Mouse (Mus musculus) forebrain, embryonic 10.5 days (tissue): ENCODE measurements around the gene Ncaph. TPM values are rescaled to one million over a fixed set of nuclear protein-coding genes. Genes with fewer than 3 reads are reported as not detected.
"Not testable (repeated sequence)": the region's sequence is repeated elsewhere in the genome, so short reads cannot be mapped to it uniquely, and the experiment has no call there.

Experiments used
- DNase-seq: peaks from one replicate; pipeline ENCODE4 v3.0.0-alpha.2; 2017; ENCODE audit warnings: low spot score; ENCODE audit errors: extremely low spot score
- H3K27ac ChIP-seq: fragments of 300-500 bp; sonication (generic); 2 replicates; pipeline ENCODE4 v1.5.1; 2016; ENCODE audit warnings: mild to moderate bottlenecking
- H3K27me3 ChIP-seq: fragments of 300-500 bp; sonication (generic); 2 replicates; pipeline ENCODE4 v1.6.1; 2016; ENCODE audit warnings: mild to moderate bottlenecking; ENCODE audit not compliant: poor library complexity, severe bottlenecking
- H3K36me3 ChIP-seq: fragments of 300-500 bp; sonication (generic); replicated peaks from 2 replicates; pipeline ENCODE4 v1.6.1; 2016; ENCODE audit warnings: mild to moderate bottlenecking, moderate library complexity
- H3K4me1 ChIP-seq: fragments of 300-500 bp; sonication (generic); 2 replicates; pipeline ENCODE4 v1.6.1; 2016
- H3K4me3 ChIP-seq: fragments of 300-500 bp; sonication (generic); 2 replicates; pipeline ENCODE4 v1.5.1; 2016; ENCODE audit warnings: mild to moderate bottlenecking, moderate library complexity
- H3K9me3 ChIP-seq: fragments of 300-500 bp; sonication (generic); 2 replicates; pipeline ENCODE4 v1.6.1; 2016; ENCODE audit warnings: mild to moderate bottlenecking, moderate library complexity
- WGBS: fragments of 180-500 bp; shearing (Covaris S2); methylation state at CpG from one replicate; pipeline ENCODE4 v1.1.7; 2016; 5-methylcytosine and 5-hydroxymethylcytosine counted together
- polyA plus RNA-seq: library from polyadenylated mRNA; unstranded; fragments of >200 nt; fragmentation: Nextera tagmentation; extraction: Ambion mirVana; gene quantifications from 2 replicates; pipeline ENCODE4 v1.2.1, GENCODE M21; 2016

The Ncaph gene
- polyA plus RNA-seq, 1 experiment from 2014 or later, result 124 TPM

DNA sequence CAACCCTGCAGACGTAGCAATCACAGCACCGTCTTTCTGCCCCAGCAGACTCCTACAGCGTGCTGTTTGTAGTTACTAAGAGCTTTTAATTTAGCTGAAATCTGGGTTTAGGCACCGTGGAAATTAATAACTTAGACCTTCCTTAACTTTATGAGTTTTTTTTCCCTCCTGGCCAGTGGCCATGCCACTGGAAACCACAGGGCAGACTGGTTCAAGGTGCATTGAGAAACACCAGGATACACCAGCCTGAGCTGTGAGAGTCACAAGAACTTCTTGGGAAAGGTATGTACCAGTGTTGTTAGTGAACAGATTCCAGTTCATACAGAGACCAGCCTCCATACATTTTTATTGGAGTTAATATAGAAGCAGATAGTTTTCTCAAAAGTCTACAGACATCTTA lies 4.7 kb upstream of the Ncaph start:
- H3K9me3 ChIP-seq, result peaks cover 3% of the 10 kb centered on the region
- H3K36me3 ChIP-seq, result peaks cover 36% of the 10 kb centered on the region
- peaks cover 40% of the 10 kb centered on the region for H3K4me1 ChIP-seq
- no peak overlapping the region for H3K4me3 ChIP-seq
- no peaks in the 10 kb centered on the region for H3K27me3 ChIP-seq
- WGBS, result 92% methylated on average over 4 of the region's 4 CpGs
- H3K27ac ChIP-seq, result no peak overlapping the region
- DNase-seq, result no peak

DNA sequence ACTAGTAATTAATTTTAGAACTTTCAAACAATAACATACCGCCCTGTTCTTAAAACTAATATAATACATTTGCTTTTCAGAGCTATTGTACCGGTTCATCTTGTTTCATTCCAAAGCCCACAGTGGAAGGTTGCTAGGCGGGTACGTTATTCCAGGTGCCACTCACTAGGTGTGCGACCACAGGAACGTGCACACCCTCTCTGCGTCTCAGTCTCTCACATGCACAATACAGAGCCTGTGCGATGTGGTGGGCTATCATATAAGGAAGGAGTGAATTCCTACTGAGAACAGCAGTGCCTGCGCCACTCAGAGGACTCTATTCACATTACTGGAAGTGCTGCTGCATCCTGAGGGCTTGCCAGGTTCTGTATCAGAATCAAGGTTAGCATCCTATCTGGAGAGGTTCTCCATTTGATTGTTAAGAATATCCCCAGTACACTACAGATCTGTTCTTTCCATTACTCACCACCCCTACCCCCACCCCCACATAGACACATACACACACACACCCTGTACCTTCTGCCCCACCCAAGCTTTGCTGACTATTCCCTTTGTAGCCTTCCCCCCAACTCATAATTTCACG lies 4.2 kb upstream of the Ncaph start:
- WGBS, result 87% methylated on average over 10 of the region's 10 CpGs
- no peak for DNase-seq
- peaks cover 36% of the 10 kb centered on the region for H3K4me1 ChIP-seq
- no peaks in the 10 kb centered on the region for H3K27me3 ChIP-seq
- H3K9me3 ChIP-seq, result peaks cover 3% of the 10 kb centered on the region
- H3K36me3 ChIP-seq, result peaks cover 36% of the 10 kb centered on the region
- H3K27ac ChIP-seq, result 0 out of 2 replicates have a peak overlapping the region, but pooled peaks have one; percentile 74
- H3K4me3 ChIP-seq, result no peak overlapping the region

DNA sequence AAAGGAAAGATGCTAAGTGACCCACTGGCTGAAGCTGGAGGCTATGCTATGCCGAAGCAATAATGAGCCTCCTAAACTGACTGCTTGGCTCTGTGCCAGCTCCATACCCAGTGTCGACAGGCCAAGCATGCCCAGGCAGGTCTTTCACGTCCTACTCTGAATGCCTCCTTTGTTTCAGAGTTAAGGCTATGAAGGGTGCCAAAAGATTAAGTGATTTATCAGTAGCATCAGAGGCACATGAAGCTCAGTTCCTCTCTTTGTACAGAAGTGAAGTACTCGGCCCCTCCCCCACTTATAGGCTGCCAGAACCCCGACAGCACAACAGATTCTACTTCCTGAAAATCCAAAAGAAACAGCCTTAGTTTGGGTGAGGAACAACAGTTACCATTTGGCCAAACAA lies 3.2 kb upstream of the Ncaph start:
- DNase-seq, result no peak
- 45% methylated on average over 5 of the region's 5 CpGs for WGBS
- peaks cover 36% of the 10 kb centered on the region for H3K4me1 ChIP-seq
- peaks cover 3% of the 10 kb centered on the region for H3K9me3 ChIP-seq
- no peak overlapping the region; the same call in 1 of the 2 replicates for H3K4me3 ChIP-seq
- H3K36me3 ChIP-seq, result peaks cover 35% of the 10 kb centered on the region
- H3K27ac ChIP-seq, result peak overlapping the region; percentile 74
- no peaks in the 10 kb centered on the region for H3K27me3 ChIP-seq

DNA sequence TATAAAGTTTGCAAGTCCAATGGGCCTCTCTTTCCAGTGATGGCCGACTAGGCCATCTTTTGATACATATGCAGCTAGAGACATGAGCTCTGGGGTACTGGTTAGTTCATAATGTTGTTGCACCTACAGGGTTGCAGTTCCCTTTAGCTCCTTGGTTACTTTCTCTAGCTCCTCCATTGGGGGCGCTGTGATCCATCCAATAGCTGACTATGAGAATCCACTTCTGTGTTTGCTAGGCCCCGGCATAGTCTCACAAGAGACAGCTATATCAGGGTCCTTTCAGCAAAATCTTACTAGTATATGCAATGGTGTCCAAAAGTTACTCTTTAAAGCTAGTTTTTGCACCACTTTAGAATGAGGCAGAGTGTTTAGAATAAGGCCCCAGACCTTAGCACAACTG lies 1.5 kb upstream of the Ncaph start:
- not testable (repeated sequence) for H3K4me3 ChIP-seq, DNase-seq, H3K9me3 ChIP-seq, H3K27ac ChIP-seq, H3K27me3 ChIP-seq
- Histone ChIP-seq H3K4me1 (peaks cover 43% of the 10 kb centered on the region), H3K36me3 (peaks cover 27% of the 10 kb centered on the region)
- 60% methylated on average over 3 of the region's 3 CpGs for WGBS

DNA sequence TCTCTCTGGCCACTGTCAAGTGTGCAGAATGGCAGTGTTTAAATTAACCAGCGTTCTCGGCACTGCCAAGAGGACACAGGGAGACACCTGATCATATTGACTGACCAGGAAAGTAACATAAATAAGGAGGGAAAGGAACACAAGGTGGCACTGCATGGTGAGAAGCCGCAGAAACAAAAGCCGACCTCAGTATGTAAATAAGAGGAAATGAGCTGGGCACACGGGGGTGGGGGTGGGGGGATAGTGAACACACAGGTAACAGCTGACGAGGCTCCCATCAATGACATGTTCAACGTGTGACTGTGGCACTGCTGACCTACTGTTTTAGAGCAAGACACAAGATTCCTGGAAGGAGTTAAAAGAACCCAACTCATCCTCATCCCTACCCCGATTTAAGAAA lies 2.4 kb downstream of the Ncaph start:
- H3K27ac ChIP-seq, result no peak overlapping the region
- no peaks in the 10 kb centered on the region for H3K27me3 ChIP-seq
- 86% methylated on average over 8 of the region's 8 CpGs for WGBS
- H3K4me1 ChIP-seq, result peaks cover 31% of the 10 kb centered on the region
- H3K9me3 ChIP-seq, result no peaks in the 10 kb centered on the region
- H3K36me3 ChIP-seq, result peaks cover 39% of the 10 kb centered on the region
- no peak for DNase-seq
- peak overlapping the region; percentile 78; the same call in 1 of the 2 replicates for H3K4me3 ChIP-seq

DNA sequence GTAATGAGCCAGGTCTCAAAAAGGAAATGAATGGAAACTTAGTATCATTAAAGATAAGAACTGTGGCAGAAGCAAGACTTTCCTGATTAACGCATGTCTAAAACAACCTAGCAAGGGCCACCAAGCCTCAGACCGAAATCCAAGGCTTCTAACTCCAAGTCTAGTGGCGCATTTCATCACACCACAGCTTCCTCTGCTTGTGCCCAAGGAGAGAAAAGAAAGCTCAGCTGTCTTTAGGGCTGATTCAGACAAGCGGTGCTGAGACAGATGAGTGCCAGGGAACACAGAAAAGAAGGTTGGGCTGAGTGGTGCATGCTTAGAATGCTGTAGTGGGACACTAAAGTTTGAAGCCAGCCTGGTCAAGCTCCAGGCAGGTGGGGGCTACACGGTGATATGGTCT lies 4.8 kb downstream of the Ncaph start:
- Histone ChIP-seq H3K9me3 (no peaks in the 10 kb centered on the region), H3K27ac (no peak overlapping the region), H3K4me3 (no peak overlapping the region), H3K36me3 (peaks cover 63% of the 10 kb centered on the region), H3K27me3 (no peaks in the 10 kb centered on the region), H3K4me1 (peaks cover 22% of the 10 kb centered on the region)
- DNase-seq, result no peak
- WGBS, result 94% methylated on average over 5 of the region's 5 CpGs

DNA sequence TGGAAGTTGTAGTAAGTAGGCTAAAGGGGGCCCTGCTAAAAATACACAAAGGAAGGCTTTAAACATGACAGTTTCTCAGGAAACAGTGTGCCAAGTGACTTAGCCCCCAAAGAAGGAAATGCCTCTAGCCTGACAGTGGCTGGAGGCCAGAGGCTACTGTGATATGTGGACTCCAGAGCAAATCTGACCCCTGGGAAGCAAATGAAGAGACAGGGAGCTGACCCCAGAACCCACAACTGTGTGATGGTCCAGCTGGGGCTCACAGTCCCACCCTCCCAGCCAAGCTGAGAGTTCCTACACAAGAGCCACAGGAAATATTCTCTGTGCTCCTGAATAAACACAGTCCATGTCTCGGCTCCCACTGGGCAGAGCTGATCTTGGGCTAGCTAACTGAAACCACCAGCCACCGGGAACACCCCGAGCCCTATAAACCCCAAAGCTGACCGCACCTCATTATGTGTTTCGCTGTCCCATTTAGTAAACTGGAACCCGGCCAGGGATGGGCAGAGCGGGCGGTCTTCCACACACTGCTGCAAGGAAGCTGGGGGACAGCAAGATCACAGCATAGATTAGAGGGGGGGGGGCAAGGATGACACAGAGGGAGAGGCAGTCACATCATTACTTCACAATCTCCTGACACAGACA lies 12.0 kb downstream of the Ncaph start:
- no peak for DNase-seq
- Histone ChIP-seq H3K36me3 (peaks cover 99% of the 10 kb centered on the region), H3K4me1 (no peaks in the 10 kb centered on the region), H3K4me3 (no peak overlapping the region), H3K9me3 (no peaks in the 10 kb centered on the region), H3K27ac (no peak overlapping the region), H3K27me3 (no peaks in the 10 kb centered on the region)
- 92% methylated on average over 8 of the region's 8 CpGs for WGBS

DNA sequence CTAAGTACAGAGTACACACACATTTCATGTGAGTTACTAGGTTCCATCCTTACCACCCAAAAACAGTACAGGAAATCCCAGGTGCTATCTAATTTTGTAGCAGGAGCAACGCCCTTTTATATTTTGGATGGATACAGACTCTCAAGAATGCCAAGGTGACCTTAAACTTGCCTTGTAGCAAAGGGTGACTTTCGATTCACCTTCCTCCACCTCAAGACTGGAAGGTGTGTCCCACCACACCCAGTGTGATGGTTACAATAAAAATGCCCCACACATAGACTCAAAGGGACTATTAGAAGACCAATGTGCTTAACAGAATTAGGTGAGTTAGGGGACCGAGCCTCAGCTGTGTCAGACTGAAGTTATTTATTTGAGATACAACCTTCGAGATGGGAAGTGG lies 24.8 kb downstream of the Ncaph start:
- no peak for DNase-seq
- Histone ChIP-seq H3K4me1 (no peaks in the 10 kb centered on the region), H3K36me3 (peaks cover 100% of the 10 kb centered on the region), H3K9me3 (no peaks in the 10 kb centered on the region), H3K4me3 (no peak overlapping the region), H3K27me3 (no peaks in the 10 kb centered on the region), H3K27ac (no peak overlapping the region)
- 95% methylated on average over 4 of the region's 4 CpGs for WGBS

DNA sequence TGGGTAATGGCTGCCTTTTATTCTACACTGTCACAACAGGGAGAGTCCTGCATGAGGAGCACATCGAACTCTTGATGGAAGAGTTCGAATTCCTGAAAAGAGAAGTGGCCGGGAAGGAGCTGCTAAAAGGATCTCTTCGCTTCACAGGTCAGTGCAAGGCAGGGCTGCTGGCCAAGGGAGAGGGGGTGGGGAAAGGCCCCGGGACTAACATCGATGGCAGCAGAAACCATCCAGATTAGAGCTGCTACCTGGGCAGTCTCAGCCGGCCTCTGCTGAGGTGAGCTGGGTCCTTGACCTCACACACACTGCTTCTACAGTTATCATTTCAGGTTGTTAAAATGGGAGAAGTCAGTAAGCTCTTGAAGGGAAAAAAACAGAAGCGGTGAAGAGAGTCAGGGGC lies 41.8 kb downstream of the Ncaph start:
- Histone ChIP-seq H3K36me3 (no peaks in the 10 kb centered on the region), H3K4me1 (no peaks in the 10 kb centered on the region), H3K9me3 (no peaks in the 10 kb centered on the region), H3K4me3 (no peak overlapping the region), H3K27ac (no peak overlapping the region), H3K27me3 (no peaks in the 10 kb centered on the region)
- 70% methylated on average over 8 of the region's 8 CpGs for WGBS
- no peak for DNase-seq

DNA sequence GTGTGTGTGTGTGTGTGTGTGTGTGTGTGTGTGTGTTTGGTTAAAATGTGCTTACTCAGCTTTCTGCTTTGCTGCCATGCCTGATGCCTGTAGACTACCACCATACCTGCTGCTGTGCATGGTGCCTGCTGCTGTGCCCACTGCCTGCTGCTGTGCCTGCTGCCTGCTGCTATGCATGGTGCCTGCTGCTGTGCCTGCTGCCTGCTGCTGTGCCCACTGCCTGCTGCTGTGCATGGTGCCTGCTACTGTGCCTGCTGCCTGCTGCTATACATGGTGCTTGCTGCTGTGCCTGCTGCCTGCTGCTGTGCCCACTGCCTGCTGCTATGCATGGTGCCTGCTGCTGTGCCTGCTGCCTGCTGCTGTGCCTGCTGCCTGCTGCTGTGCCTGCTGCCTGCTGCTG lies 43.6 kb downstream of the Ncaph start:
- not testable (repeated sequence) for H3K4me3 ChIP-seq, H3K27ac ChIP-seq, H3K9me3 ChIP-seq, H3K36me3 ChIP-seq, H3K4me1 ChIP-seq, DNase-seq, H3K27me3 ChIP-seq

DNA sequence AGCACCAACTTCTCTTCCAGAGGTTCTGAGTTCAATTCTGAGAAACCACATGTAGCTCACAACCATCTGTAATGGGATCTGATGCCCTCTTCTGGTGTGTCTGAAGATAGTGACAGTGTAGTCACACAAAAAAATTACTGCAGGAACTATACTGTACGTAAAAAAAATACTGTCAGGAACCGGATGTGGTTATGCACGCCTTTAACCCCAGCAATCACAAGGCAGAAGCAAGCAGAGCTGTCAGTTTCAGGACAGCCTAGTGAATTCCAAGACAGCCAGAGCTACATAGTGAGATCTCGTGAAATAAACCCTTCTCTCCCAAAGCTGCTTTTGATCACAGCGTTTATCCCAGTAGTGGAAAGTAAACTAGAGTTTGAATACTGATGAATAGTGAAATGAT lies 47.5 kb downstream of the Ncaph start:
- Histone ChIP-seq H3K36me3 (no peaks in the 10 kb centered on the region), H3K9me3 (no peaks in the 10 kb centered on the region), H3K4me1 (no peaks in the 10 kb centered on the region), H3K4me3 (no peak overlapping the region), H3K27ac (no peak overlapping the region), H3K27me3 (no peaks in the 10 kb centered on the region)
- 91% methylated on average over 5 of the region's 5 CpGs for WGBS
- DNase-seq, result no peak

DNA sequence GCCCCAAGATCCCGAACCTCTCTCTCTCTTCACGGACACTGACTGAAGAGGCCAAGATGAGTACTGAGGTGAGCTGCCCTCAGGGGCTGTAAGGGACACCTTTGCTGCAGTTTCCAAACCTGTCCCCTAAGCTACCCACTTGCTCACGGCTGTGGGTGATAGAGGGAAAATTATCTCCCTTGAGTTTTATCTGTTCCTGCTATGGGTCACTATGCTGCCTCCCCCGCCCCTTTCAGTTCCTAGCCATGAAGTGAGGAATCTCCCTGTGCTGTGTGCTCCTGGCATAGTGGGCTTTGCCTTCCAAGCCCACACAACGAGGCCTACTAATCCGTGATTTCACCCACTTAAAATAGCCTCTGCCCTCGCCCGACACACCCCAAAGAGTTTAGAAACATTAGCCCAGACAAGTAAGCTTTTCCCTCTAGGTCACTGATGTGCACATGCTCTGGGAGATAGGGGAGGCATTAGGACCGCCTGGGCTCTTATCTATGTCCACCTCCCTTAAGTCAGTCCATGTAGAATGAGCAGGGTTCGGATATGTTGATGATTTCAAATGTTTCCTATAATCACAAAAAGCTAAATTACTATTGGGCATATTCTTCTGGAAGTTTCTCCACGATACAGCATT lies 53.0 kb downstream of the Ncaph start:
- H3K4me3 ChIP-seq, result no peak overlapping the region
- H3K9me3 ChIP-seq, result no peaks in the 10 kb centered on the region
- H3K27ac ChIP-seq, result no peak overlapping the region
- H3K36me3 ChIP-seq, result peaks cover 3% of the 10 kb centered on the region; the same call in 1 of the 2 replicates
- H3K4me1 ChIP-seq, result no peaks in the 10 kb centered on the region
- no peak for DNase-seq
- H3K27me3 ChIP-seq, result no peaks in the 10 kb centered on the region
- 90% methylated on average over 11 of the region's 11 CpGs for WGBS

DNA sequence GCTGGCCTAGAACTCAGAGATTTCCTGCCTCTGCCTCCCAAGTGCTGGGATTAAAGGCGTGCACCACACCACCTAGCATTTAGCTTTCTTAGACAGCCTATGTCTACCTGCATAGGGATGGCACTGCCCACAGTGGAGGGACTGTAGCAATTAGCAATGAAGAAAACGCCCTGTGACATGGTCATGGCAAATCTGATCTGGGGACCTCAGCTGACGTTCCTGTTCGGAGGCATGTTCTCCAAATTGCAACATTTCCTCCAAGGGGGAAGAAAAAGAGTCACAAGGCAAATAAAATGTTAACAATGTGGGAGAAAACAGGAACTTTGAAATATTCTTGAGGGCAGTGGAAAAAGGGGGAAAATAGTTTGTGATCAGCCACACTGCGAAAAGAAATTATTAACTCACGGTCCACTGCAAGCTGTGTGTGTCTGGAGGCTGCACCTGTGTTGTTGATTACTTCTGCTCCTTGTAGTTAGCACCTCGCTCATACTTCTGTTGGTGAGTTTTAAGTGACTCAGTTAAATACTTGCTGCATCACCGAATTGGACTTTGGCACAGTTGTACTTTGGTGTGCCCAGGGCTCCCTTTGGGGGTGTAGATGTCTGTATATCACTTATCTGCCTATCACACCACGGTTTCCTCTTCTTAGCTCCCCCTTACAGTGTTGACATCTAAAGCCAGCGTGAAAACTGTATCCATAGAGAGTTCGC lies 53.7 kb downstream of the Ncaph start:
- H3K9me3 ChIP-seq, result no peaks in the 10 kb centered on the region
- peaks cover 3% of the 10 kb centered on the region; the same call in 1 of the 2 replicates for H3K36me3 ChIP-seq
- no peaks in the 10 kb centered on the region for H3K27me3 ChIP-seq
- no peaks in the 10 kb centered on the region for H3K4me1 ChIP-seq
- no peak overlapping the region for H3K4me3 ChIP-seq
- WGBS, result 92% methylated on average over 11 of the region's 11 CpGs
- H3K27ac ChIP-seq, result no peak overlapping the region
- no peak for DNase-seq
